Mouse (Mus musculus): ENCODE results near the gene Olfr52. TPM values are rescaled to one million over a fixed set of nuclear protein-coding genes. Genes with fewer than 3 reads are reported as not detected.

The Olfr52 gene
- not detected for polyA plus RNA-seq (2015; fragmentation: Illumina TruSeq; extraction: RNeasy Lipid Tissue Mini Kit (QIAGEN cat#74804); ENCODE audit: insufficient read depth, low read depth, low replicate concordance)

GRCm38 (mm10) chr2:86185583-86185982 is at the start of gene Olfr52:
Gene Olfr52 (minus strand): TSS chr2:86185683.

GRCm38 (mm10) chr2:86231301-86231700 is 45.8 kb upstream of the Olfr52 start, which contains the start of gene Olfr1047:
Gene Olfr1047 (minus strand): TSS chr2:86231401.

DNA sequence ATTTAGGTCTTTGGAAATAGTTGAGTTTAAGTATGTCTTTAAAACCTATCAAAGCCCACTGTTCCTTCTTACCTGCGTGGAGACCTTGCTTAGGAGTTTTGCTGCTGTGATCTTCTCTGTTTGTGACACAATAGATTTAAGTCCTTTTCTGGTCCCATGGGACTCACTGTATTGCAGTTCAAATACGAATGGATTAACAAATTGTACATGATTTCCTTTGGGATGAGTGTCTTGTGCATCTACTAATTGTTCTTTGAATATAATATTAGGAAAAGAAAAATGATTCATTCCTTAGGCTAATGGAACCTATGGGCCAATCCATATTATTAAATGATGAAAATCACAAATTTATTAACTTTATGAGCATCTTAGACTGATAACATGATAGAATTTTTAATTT is 33.7 kb upstream of the Olfr52 start, which contains the start of gene Olfr1046:
Gene Olfr1046 (minus strand): TSS at position 101 of the 400 bp plus-strand sequence.

DNA sequence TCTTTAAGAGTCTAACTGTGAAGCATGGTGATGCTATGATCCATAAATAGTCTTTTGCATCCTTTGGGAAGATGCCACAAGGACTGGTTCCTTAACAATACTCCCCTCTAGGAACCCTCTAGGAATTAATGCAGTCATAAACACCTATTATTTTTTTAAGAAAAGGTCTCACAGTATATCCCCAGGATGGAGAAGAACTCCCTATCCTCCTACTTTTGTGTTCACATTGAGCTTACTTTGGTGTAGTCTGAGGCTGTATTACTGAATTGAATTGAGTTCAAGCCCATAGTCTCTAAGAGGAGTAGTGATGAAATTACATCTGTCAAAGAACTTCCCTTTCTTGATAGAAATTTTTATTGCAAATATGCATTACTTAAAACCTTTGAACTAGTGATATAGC is 17.4 kb upstream of the Olfr52 start, which contains the start of gene Olfr1045:
Gene Olfr1045 (minus strand): TSS at position 101 of the 400 bp plus-strand sequence.

DNA sequence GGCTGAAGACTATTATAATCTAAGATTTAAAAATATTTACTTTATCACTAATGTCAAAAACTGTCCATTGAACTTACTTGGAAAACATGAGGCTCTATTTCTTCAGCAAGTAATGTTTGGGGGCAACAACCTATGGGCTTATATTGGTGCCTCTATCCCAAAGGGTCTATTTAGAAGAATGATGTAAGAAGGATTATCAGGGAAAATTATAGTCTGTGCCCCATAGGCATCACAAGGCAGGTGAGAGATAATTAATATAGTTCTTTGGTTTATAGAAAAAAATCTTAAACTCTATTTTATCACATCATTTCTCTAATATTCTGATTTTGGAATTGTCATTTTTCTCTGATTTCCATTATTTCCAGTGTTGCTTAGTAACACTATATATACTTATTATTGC is 7.8 kb downstream of the Olfr52 start, which contains the start of gene Olfr1044:
Gene Olfr1044 (minus strand): TSS at position 101 of the 400 bp plus-strand sequence.

DNA sequence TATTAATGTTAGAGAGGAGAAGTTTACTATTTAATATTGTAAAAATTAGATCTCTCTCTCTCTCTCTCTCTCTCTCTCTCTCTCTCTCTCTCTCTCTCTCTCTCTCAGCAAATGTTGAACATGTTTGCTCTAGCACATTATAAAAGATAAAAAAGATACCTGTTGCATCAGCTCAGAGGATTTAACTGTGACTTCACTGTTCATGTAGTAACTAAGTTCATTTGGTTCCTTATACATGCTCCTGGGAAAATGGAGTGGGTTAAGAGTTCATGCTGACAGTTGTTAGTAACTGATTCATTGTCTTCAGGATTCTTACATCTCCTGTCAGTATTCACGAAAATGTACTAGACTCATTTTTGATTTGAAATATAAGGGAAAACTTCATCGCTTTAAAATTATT is 18.1 kb downstream of the Olfr52 start, which contains the start of gene Olfr1043:
Gene Olfr1043 (minus strand): TSS at position 101 of the 400 bp plus-strand sequence.

GRCm38 (mm10) chr2:86161738-86162137 is 23.7 kb downstream of the Olfr52 start, which contains the start of gene Olfr1042:
Gene Olfr1042 (minus strand): TSS chr2:86161838.

GRCm38 (mm10) chr2:86146632-86147031 is 38.9 kb downstream of the Olfr52 start, which contains the start of gene Olfr1040:
Gene Olfr1040 (minus strand): TSS chr2:86146732.

DNA sequence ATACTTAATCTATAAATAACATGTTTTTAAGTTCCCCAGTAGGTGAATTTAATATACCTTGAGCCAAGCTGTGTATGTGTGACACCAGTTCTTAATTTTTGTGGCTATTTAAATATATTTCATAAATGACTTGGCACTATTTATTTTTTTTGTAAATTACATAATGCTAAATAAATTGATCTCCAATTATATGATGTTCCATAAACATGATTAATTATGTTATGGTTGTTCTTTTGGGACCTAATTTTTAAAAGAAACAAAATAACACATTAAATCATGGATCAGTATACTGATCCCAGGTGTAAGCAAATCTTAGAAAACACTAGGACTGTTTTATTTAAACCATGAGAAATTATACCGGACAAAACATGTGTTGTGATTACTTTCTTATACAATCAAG is 49.7 kb downstream of the Olfr52 start, which contains the start of gene Olfr1039:
Gene Olfr1039 (minus strand): TSS at position 101 of the 400 bp plus-strand sequence.

Other genes starting within 250 kb of the Olfr52 start
- gene Olfr1028, start 235.2 kb downstream of the Olfr52 start, polyA plus RNA-seq (2015; fragmentation: Illumina TruSeq; extraction: RNeasy Lipid Tissue Mini Kit (QIAGEN cat#74804); ENCODE audit: insufficient read depth, low read depth, low replicate concordance), result not detected
- gene Olfr1029, start 211.8 kb downstream of the Olfr52 start, polyA plus RNA-seq (2015; fragmentation: Illumina TruSeq; extraction: RNeasy Lipid Tissue Mini Kit (QIAGEN cat#74804); ENCODE audit: insufficient read depth, low read depth, low replicate concordance), result not detected
- not detected for gene Olfr1030, start 206.4 kb downstream of the Olfr52 start, polyA plus RNA-seq (2015; fragmentation: Illumina TruSeq; extraction: RNeasy Lipid Tissue Mini Kit (QIAGEN cat#74804); ENCODE audit: insufficient read depth, low read depth, low replicate concordance)
- not detected for gene Olfr1031, start 195.4 kb downstream of the Olfr52 start, polyA plus RNA-seq (2015; fragmentation: Illumina TruSeq; extraction: RNeasy Lipid Tissue Mini Kit (QIAGEN cat#74804); ENCODE audit: insufficient read depth, low read depth, low replicate concordance)
- gene Olfr1032, start 180.1 kb downstream of the Olfr52 start, polyA plus RNA-seq (2015; fragmentation: Illumina TruSeq; extraction: RNeasy Lipid Tissue Mini Kit (QIAGEN cat#74804); ENCODE audit: insufficient read depth, low read depth, low replicate concordance), result not detected
- 0.72 TPM for gene Olfr1033, start 165.1 kb downstream of the Olfr52 start, polyA plus RNA-seq (2015; fragmentation: Illumina TruSeq; extraction: RNeasy Lipid Tissue Mini Kit (QIAGEN cat#74804); ENCODE audit: insufficient read depth, low read depth, low replicate concordance)
- 0.17 TPM for gene Olfr1034, start 139.8 kb downstream of the Olfr52 start, polyA plus RNA-seq (2015; fragmentation: Illumina TruSeq; extraction: RNeasy Lipid Tissue Mini Kit (QIAGEN cat#74804); ENCODE audit: insufficient read depth, low read depth, low replicate concordance)
- not detected for gene Olfr1036, start 111.7 kb downstream of the Olfr52 start, polyA plus RNA-seq (2015; fragmentation: Illumina TruSeq; extraction: RNeasy Lipid Tissue Mini Kit (QIAGEN cat#74804); ENCODE audit: insufficient read depth, low read depth, low replicate concordance)
- gene Olfr1037, start 98.3 kb downstream of the Olfr52 start, polyA plus RNA-seq (2015; fragmentation: Illumina TruSeq; extraction: RNeasy Lipid Tissue Mini Kit (QIAGEN cat#74804); ENCODE audit: insufficient read depth, low read depth, low replicate concordance), result not detected
- not detected for gene Olfr1039, start 49.8 kb downstream of the Olfr52 start, polyA plus RNA-seq (2015; fragmentation: Illumina TruSeq; extraction: RNeasy Lipid Tissue Mini Kit (QIAGEN cat#74804); ENCODE audit: insufficient read depth, low read depth, low replicate concordance)
- gene Olfr1040, start 39.0 kb downstream of the Olfr52 start, polyA plus RNA-seq (2015; fragmentation: Illumina TruSeq; extraction: RNeasy Lipid Tissue Mini Kit (QIAGEN cat#74804); ENCODE audit: insufficient read depth, low read depth, low replicate concordance), result not detected
- not detected for gene Olfr1042, start 23.8 kb downstream of the Olfr52 start, polyA plus RNA-seq (2015; fragmentation: Illumina TruSeq; extraction: RNeasy Lipid Tissue Mini Kit (QIAGEN cat#74804); ENCODE audit: insufficient read depth, low read depth, low replicate concordance)
- gene Olfr1043, start 18.2 kb downstream of the Olfr52 start, polyA plus RNA-seq (2015; fragmentation: Illumina TruSeq; extraction: RNeasy Lipid Tissue Mini Kit (QIAGEN cat#74804); ENCODE audit: insufficient read depth, low read depth, low replicate concordance), result not detected
- not detected for gene Olfr1044, start 7.9 kb downstream of the Olfr52 start, polyA plus RNA-seq (2015; fragmentation: Illumina TruSeq; extraction: RNeasy Lipid Tissue Mini Kit (QIAGEN cat#74804); ENCODE audit: insufficient read depth, low read depth, low replicate concordance)
- not detected for gene Olfr1045, start 17.3 kb upstream of the Olfr52 start, polyA plus RNA-seq (2015; fragmentation: Illumina TruSeq; extraction: RNeasy Lipid Tissue Mini Kit (QIAGEN cat#74804); ENCODE audit: insufficient read depth, low read depth, low replicate concordance)
- not detected for gene Olfr1046, start 33.6 kb upstream of the Olfr52 start, polyA plus RNA-seq (2015; fragmentation: Illumina TruSeq; extraction: RNeasy Lipid Tissue Mini Kit (QIAGEN cat#74804); ENCODE audit: insufficient read depth, low read depth, low replicate concordance)
- not detected for gene Olfr1047, start 45.7 kb upstream of the Olfr52 start, polyA plus RNA-seq (2015; fragmentation: Illumina TruSeq; extraction: RNeasy Lipid Tissue Mini Kit (QIAGEN cat#74804); ENCODE audit: insufficient read depth, low read depth, low replicate concordance)
- not detected for gene Olfr1048, start 54.6 kb upstream of the Olfr52 start, polyA plus RNA-seq (2015; fragmentation: Illumina TruSeq; extraction: RNeasy Lipid Tissue Mini Kit (QIAGEN cat#74804); ENCODE audit: insufficient read depth, low read depth, low replicate concordance)
- not detected for gene Olfr1049, start 72.6 kb upstream of the Olfr52 start, polyA plus RNA-seq (2015; fragmentation: Illumina TruSeq; extraction: RNeasy Lipid Tissue Mini Kit (QIAGEN cat#74804); ENCODE audit: insufficient read depth, low read depth, low replicate concordance)
- not detected for gene Olfr1051, start 93.4 kb upstream of the Olfr52 start, polyA plus RNA-seq (2015; fragmentation: Illumina TruSeq; extraction: RNeasy Lipid Tissue Mini Kit (QIAGEN cat#74804); ENCODE audit: insufficient read depth, low read depth, low replicate concordance)
- not detected for gene Olfr1052, start 106.8 kb upstream of the Olfr52 start, polyA plus RNA-seq (2015; fragmentation: Illumina TruSeq; extraction: RNeasy Lipid Tissue Mini Kit (QIAGEN cat#74804); ENCODE audit: insufficient read depth, low read depth, low replicate concordance)
- gene Olfr1053, start 129.6 kb upstream of the Olfr52 start, polyA plus RNA-seq (2015; fragmentation: Illumina TruSeq; extraction: RNeasy Lipid Tissue Mini Kit (QIAGEN cat#74804); ENCODE audit: insufficient read depth, low read depth, low replicate concordance), result not detected
- not detected for gene Olfr1054, start 149.8 kb upstream of the Olfr52 start, polyA plus RNA-seq (2015; fragmentation: Illumina TruSeq; extraction: RNeasy Lipid Tissue Mini Kit (QIAGEN cat#74804); ENCODE audit: insufficient read depth, low read depth, low replicate concordance)
- gene Olfr1055, start 164.6 kb upstream of the Olfr52 start, polyA plus RNA-seq (2015; fragmentation: Illumina TruSeq; extraction: RNeasy Lipid Tissue Mini Kit (QIAGEN cat#74804); ENCODE audit: insufficient read depth, low read depth, low replicate concordance), result not detected
- gene Olfr1056, start 176.8 kb upstream of the Olfr52 start, polyA plus RNA-seq (2015; fragmentation: Illumina TruSeq; extraction: RNeasy Lipid Tissue Mini Kit (QIAGEN cat#74804); ENCODE audit: insufficient read depth, low read depth, low replicate concordance), result not detected
- gene Olfr1057, start 192.7 kb upstream of the Olfr52 start, polyA plus RNA-seq (2015; fragmentation: Illumina TruSeq; extraction: RNeasy Lipid Tissue Mini Kit (QIAGEN cat#74804); ENCODE audit: insufficient read depth, low read depth, low replicate concordance), result not detected
- not detected for gene Olfr1058, start 202.9 kb upstream of the Olfr52 start, polyA plus RNA-seq (2015; fragmentation: Illumina TruSeq; extraction: RNeasy Lipid Tissue Mini Kit (QIAGEN cat#74804); ENCODE audit: insufficient read depth, low read depth, low replicate concordance)
- gene Olfr1061, start 228.4 kb upstream of the Olfr52 start, polyA plus RNA-seq (2015; fragmentation: Illumina TruSeq; extraction: RNeasy Lipid Tissue Mini Kit (QIAGEN cat#74804); ENCODE audit: insufficient read depth, low read depth, low replicate concordance), result not detected
- not detected for gene Olfr1062, start 241.1 kb upstream of the Olfr52 start, polyA plus RNA-seq (2015; fragmentation: Illumina TruSeq; extraction: RNeasy Lipid Tissue Mini Kit (QIAGEN cat#74804); ENCODE audit: insufficient read depth, low read depth, low replicate concordance)

Data from pancreas, adult 10 weeks (tissue).